Mouse (Mus musculus) stomach, postnatal 0 days (tissue): ENCODE measurements around the gene Dusp8.

ENCODE experiments used
- CTCF ChIP-seq: IDR thresholded peaks from 2 replicates; pipeline ENCODE4 v1.5.1; 2016; ENCODE audit warnings: antibody characterized with exemption, low read depth, mild to moderate bottlenecking, moderate library complexity
- EP300 ChIP-seq: optimal IDR thresholded peaks from 2 replicates; pipeline ENCODE3; 2016; ENCODE audit warnings: antibody characterized with exemption

DNA sequence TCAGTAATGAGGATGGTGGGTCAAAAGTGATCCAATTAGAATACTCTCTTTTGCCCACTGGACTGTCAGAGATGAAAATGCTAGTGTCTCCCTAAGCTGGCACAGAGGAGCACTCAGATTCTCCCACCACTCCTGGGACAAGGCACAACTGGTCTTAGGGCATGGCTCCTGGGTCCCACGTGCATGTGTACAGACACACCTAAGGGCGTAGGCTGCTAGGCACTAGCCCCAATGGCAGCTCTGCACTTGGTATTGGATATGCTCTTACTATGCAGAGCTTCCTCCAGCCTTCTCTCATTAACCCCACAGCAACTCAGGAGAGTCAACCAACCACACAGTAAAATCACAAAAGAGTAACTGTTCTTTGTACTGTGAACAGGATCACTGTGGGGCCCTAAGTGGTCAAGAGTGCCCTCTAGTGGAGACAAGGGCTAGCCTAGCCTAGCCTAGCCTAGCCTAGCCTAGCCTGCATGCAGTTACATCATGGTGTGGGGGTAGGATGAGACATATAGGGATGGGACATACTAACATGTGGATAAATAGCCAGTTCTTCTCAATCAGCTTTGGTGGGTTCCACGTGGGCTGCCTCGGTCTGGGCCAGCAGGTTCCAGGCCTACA is 58.0 kb downstream of the Dusp8 start:
- TF ChIP-seq CTCF = peak; percentile 87
- TF ChIP-seq EP300 = no peak
